ENCODE assay signal across 28 mouse cellular contexts in genomic region chr12:4707488-4708017, GRCm38 (mm10). TPM values are rescaled to one million over a fixed set of nuclear protein-coding genes. Genes with fewer than 3 reads are reported as not detected.
DNase-seq lines count a peak whose midpoint lies in the region; ATAC-seq and TF ChIP-seq lines count a peak whose summit lies in the region.
"Had no signal": no experiment of that assay in that cellular context is flagged by ENCODE, and none has a peak within 500 bp of the region (broad histone marks: within the 10 kb centered on the region; RNA-seq: fewer than 3 reads in every experiment).

No protein-coding gene starts in this region.

- TF ChIP-seq EP300 in heart, adult 2 months (IDR thresholded peaks at IDR 0.05; ENCODE audit: insufficient read depth, low read depth, low read length): no peak

- H3K27ac ChIP-seq in heart, embryonic 10.5 days: no peak overlapping the region
- no peak overlapping the region for H3K27ac ChIP-seq in heart, adult 2 months
- H3K27ac ChIP-seq in midbrain, embryonic 10.5 days (replicated peaks): no peak overlapping the region
- no peak overlapping the region for H3K27ac ChIP-seq in midbrain, postnatal 0 days (ENCODE audit: low read depth, low read length)
- H3K27ac ChIP-seq: forebrain, embryonic 12.5 days; hindbrain, embryonic 14.5 days; left cerebral cortex, adult 2 months; limb, embryonic 12.5 days; midbrain, embryonic 12.5 days had no signal

- H3K4me2 ChIP-seq in midbrain, postnatal 0 days (ENCODE audit: low read depth, low read length, poor library complexity, severe bottlenecking): no peak overlapping the region
- H3K4me2 ChIP-seq: forebrain, embryonic 12.5 days; heart, embryonic 12.5 days; hindbrain, embryonic 14.5 days; limb, embryonic 12.5 days; liver, embryonic 11.5 days; midbrain, embryonic 12.5 days had no signal

- H3K4me1 ChIP-seq in heart, embryonic 10.5 days: peaks cover 17% of the 10 kb centered on the region
- H3K4me1 ChIP-seq in heart, adult 2 months (ENCODE audit: control insufficient read depth, insufficient read depth, low read length): no peaks in the 10 kb centered on the region
- no peaks in the 10 kb centered on the region for H3K4me1 ChIP-seq in midbrain, embryonic 10.5 days
- H3K4me1 ChIP-seq in midbrain, postnatal 0 days (ENCODE audit: insufficient read depth, low read length): no peaks in the 10 kb centered on the region
- H3K4me1 ChIP-seq: forebrain, embryonic 12.5 days; limb, embryonic 12.5 days; midbrain, embryonic 12.5 days had no signal

- ATAC-seq in midbrain, postnatal 0 days (ENCODE audit: low FRiP score): no peak
- ATAC-seq: inflammation-experienced regulatory T-cells, adult 6 months; Patski had no signal

- no peak for TF ChIP-seq POLR2A in heart, adult 2 months (IDR thresholded peaks at IDR 0.05; ENCODE audit: insufficient read depth, low read depth, low read length)

- WGBS in heart, embryonic 10.5 days: 91% methylated on average over 14 of the region's 14 CpGs
- 87% methylated on average over 14 of the region's 14 CpGs for WGBS in heart, adult 2 months
- 92% methylated on average over 14 of the region's 14 CpGs for WGBS in midbrain, embryonic 10.5 days
- 95% methylated on average over 14 of the region's 14 CpGs for WGBS in midbrain, postnatal 0 days

- no peaks in the 10 kb centered on the region for H3K79me2 ChIP-seq in heart, adult 2 months (replicated peaks; ENCODE audit: control insufficient read depth, insufficient read depth, low read length)

- H3K4me3 ChIP-seq in heart, embryonic 10.5 days: no peak overlapping the region
- no peak overlapping the region for H3K4me3 ChIP-seq in heart, adult 2 months
- H3K4me3 ChIP-seq in midbrain, embryonic 10.5 days: no peak overlapping the region
- no peak overlapping the region for H3K4me3 ChIP-seq in midbrain, postnatal 0 days (ENCODE audit: low read depth, low read length)
- H3K4me3 ChIP-seq: erythroblast, embryonic 14.5 days; forebrain, embryonic 12.5 days; heart, embryonic 12.5 days; left cerebral cortex, adult 2 months; limb, embryonic 12.5 days; midbrain, embryonic 12.5 days had no signal

- no peaks in the 10 kb centered on the region for H3K9me3 ChIP-seq in heart, embryonic 10.5 days
- H3K9me3 ChIP-seq in midbrain, embryonic 10.5 days (replicated peaks): no peaks in the 10 kb centered on the region
- no peaks in the 10 kb centered on the region for H3K9me3 ChIP-seq in midbrain, postnatal 0 days (ENCODE audit: low read length)
- H3K9me3 ChIP-seq: forebrain, embryonic 12.5 days; heart, embryonic 12.5 days; limb, embryonic 12.5 days; midbrain, embryonic 12.5 days had no signal

- H3K36me3 ChIP-seq in heart, embryonic 10.5 days: peaks cover 53% of the 10 kb centered on the region
- H3K36me3 ChIP-seq in heart, adult 2 months (ENCODE audit: control insufficient read depth, insufficient read depth, low read length): no peaks in the 10 kb centered on the region
- H3K36me3 ChIP-seq in midbrain, embryonic 10.5 days: peaks cover 15% of the 10 kb centered on the region
- peaks cover 47% of the 10 kb centered on the region for H3K36me3 ChIP-seq in midbrain, postnatal 0 days (ENCODE audit: insufficient read depth, low read length)

- no peaks in the 10 kb centered on the region for H3K27me3 ChIP-seq in heart, embryonic 10.5 days (ENCODE audit: insufficient read depth, poor library complexity, severe bottlenecking)
- H3K27me3 ChIP-seq in heart, adult 2 months (ENCODE audit: control insufficient read depth, insufficient read depth, low read length): no peaks in the 10 kb centered on the region
- H3K27me3 ChIP-seq in midbrain, embryonic 10.5 days (ENCODE audit: low read depth, poor library complexity, severe bottlenecking): no peaks in the 10 kb centered on the region
- no peaks in the 10 kb centered on the region for H3K27me3 ChIP-seq in midbrain, postnatal 0 days (ENCODE audit: insufficient read depth, low read length)
- H3K27me3 ChIP-seq: forebrain, embryonic 12.5 days; heart, embryonic 12.5 days; limb, embryonic 12.5 days; midbrain, embryonic 12.5 days; Patski had no signal

- intact Hi-C loops in heart, adult 2 months (cut with DNase I): no loop called here

- H3K9ac ChIP-seq in heart, adult 2 months (ENCODE audit: low read depth, low read length): no peak overlapping the region
- H3K9ac ChIP-seq in midbrain, postnatal 0 days (replicated peaks; ENCODE audit: low read length, poor library complexity, severe bottlenecking): no peak overlapping the region
- H3K9ac ChIP-seq: forebrain, embryonic 12.5 days; heart, embryonic 12.5 days; hindbrain, embryonic 14.5 days; limb, embryonic 12.5 days; midbrain, embryonic 12.5 days had no signal

- no peak for TF ChIP-seq CTCF in heart, adult 2 months (IDR thresholded peaks at IDR 0.05)
- no peak for TF ChIP-seq CTCF in midbrain, postnatal 0 days (IDR thresholded peaks at IDR 0.05)

- peak; percentile 65 for DNase-seq in heart, embryonic 10.5 days (ENCODE audit: low spot score)
- no peak for DNase-seq in heart, adult 2 months
- DNase-seq in midbrain, embryonic 10.5 days (ENCODE audit: low spot score): peak; percentile 7
- DNase-seq in midbrain, postnatal 0 days (ENCODE audit: low spot score): no peak
- peak; percentile 6 for DNase-seq in lung, postnatal 25 days (ENCODE audit: low spot score)
- peak; percentile 9 to 34 for DNase-seq in thymus, postnatal 36 days
- DNase-seq in cerebellum, adult 8-10 months: no peak
- no peak for DNase-seq in gastrocnemius, postnatal 4 days (ENCODE audit: low spot score in 2 of 2)
- DNase-seq: adrenal gland, postnatal 25 days; cerebellum, adult 11-12 months; gastrocnemius, postnatal 10 days; kidney, adult 11 months; kidney, postnatal 25 days; retina, postnatal 1 day; right cerebral cortex, postnatal 14 days had no signal

RNA-seq across cellular contexts. Expression of gene Fam228a, which starts 30.7 kb away (rescaled TPM):
- 0.31 and 0.35 TPM in 2 replicates for polyA plus RNA-seq in heart, embryonic 10.5 days (2016; fragmentation: Nextera tagmentation; extraction: Ambion mirVana)
- not detected for total RNA-seq in heart, adult 2 months (2021)
- 0.06 and 0.18 TPM in 2 replicates for polyA plus RNA-seq in heart, adult 2 months (2012; rRNA removed)
- 0.20 and 0.35 TPM in 2 replicates for polyA plus RNA-seq in midbrain, embryonic 10.5 days (2016; fragmentation: Nextera tagmentation; extraction: Ambion mirVana)
- total RNA-seq in midbrain, postnatal 0 days (2014; rRNA removed): 0.99 and 1.9 TPM in 2 replicates
- polyA plus RNA-seq in midbrain, postnatal 0 days (2015; fragmentation: Nextera tagmentation; extraction: Ambion mirVana): 0.26 and 0.58 TPM in 2 replicates
- under 1 TPM; 0.23 to 0.49 TPM for total RNA-seq in gastrocnemius, postnatal 4 days (2021)
- total RNA-seq: hematopoietic stem cell, adult 5-6 weeks; megakaryocyte, adult 5-6 weeks had no signal
- polyA plus RNA-seq: erythroblast, embryonic 14.5 days; small intestine, adult 2 months had no signal

Comparison
In these comparisons a context has a peak if more than half of its experiments do, and no peak if none do; other contexts are left out.
1. DNase-seq: peak in heart, embryonic 10.5 days (single experiment), midbrain, embryonic 10.5 days (single experiment), lung, postnatal 25 days (single experiment) and thymus, postnatal 36 days (2 of 2); none in heart, adult 2 months (0 of 2), midbrain, postnatal 0 days (single experiment), cerebellum, adult 8-10 months (single experiment) and gastrocnemius, postnatal 4 days (0 of 2).